Mouse (Mus musculus): Measurements from ENCODE around the gene Gm28269. TPM values are rescaled to one million over a fixed set of nuclear protein-coding genes. Genes with fewer than 3 reads are reported as not detected.

Gm28269 gene
- not detected in 3 replicates for total RNA-seq (2017)

- no peak for ATAC-seq (replicated peaks; ENCODE audit: insufficient number of reproducible peaks, low FRiP score, low TSS enrichment, poor library complexity, severe bottlenecking)
These were observed at the start of gene Gm28269 for GRCm38 (mm10) chrX:21744997-21745396. Gm28269 (minus strand) TSS chrX:21745097.

GRCm38 (mm10) chrX:21716885-21717284 is 28.0 kb downstream of the Gm28269 start:
- ATAC-seq (replicated peaks; ENCODE audit: insufficient number of reproducible peaks, low FRiP score, low TSS enrichment, poor library complexity, severe bottlenecking) = no peak

GRCm38 (mm10) chrX:21715293-21715692 is 29.6 kb downstream of the Gm28269 start:
- ATAC-seq (replicated peaks; ENCODE audit: insufficient number of reproducible peaks, low FRiP score, low TSS enrichment, poor library complexity, severe bottlenecking) = no peak

GRCm38 (mm10) chrX:21714829-21715228 is 30.1 kb downstream of the Gm28269 start, which contains the start of gene Slc6a14:
Slc6a14 (plus strand) TSS chrX:21714896.
- ATAC-seq (replicated peaks; ENCODE audit: insufficient number of reproducible peaks, low FRiP score, low TSS enrichment, poor library complexity, severe bottlenecking) = no peak

- ATAC-seq (replicated peaks; ENCODE audit: insufficient number of reproducible peaks, low FRiP score, low TSS enrichment, poor library complexity, severe bottlenecking) = no peak
These were observed 40.4 kb downstream of the Gm28269 start for GRCm38 (mm10) chrX:21704470-21704869.

- ATAC-seq (replicated peaks; ENCODE audit: insufficient number of reproducible peaks, low FRiP score, low TSS enrichment, poor library complexity, severe bottlenecking) = no peak
These were observed 43.3 kb downstream of the Gm28269 start for GRCm38 (mm10) chrX:21701646-21702045.

- ATAC-seq (replicated peaks; ENCODE audit: insufficient number of reproducible peaks, low FRiP score, low TSS enrichment, poor library complexity, severe bottlenecking) = no peak
These were observed 49.2 kb downstream of the Gm28269 start for GRCm38 (mm10) chrX:21695687-21696086.

- no peak for ATAC-seq (replicated peaks; ENCODE audit: insufficient number of reproducible peaks, low FRiP score, low TSS enrichment, poor library complexity, severe bottlenecking)
These were observed 49.7 kb downstream of the Gm28269 start for GRCm38 (mm10) chrX:21695220-21695619.

Other genes starting within 250 kb of the Gm28269 start
- gene Slc6a14, start 30.2 kb downstream of the Gm28269 start, total RNA-seq (2017) = not detected in 3 replicates